Mouse (Mus musculus) E14TG2a.4 (cell line): Measurements from ENCODE around the gene Iqcd.

Experiments used
- CTCF ChIP-seq: conservative IDR thresholded peaks from 2 replicates; pipeline ENCODE4 v1.5.1; 2014; ENCODE audit warnings: low read length
- NANOG ChIP-seq: IDR thresholded peaks from 2 replicates; pipeline ENCODE4 v1.6.1; 2014; ENCODE audit warnings: borderline replicate concordance, low read length, mixed read lengths

DNA sequence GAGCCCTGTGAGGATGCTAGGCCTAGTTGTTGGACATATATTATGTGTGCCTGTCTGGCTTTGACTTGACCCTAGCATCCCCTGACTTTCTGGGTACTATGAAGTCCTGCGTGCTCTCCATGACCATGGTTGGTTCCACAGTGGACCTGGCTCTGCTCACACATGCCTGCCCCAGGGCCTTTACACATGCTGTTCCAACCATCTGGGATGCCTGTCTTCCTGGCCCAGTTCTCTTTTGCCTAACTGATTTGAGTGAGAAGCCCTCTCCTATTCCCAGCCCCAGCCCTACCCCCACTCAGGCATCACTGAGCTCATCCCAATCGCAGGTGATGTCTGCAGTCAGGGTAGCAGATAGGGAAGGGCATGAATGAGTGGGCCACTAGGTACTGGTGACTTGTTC lies 65.1 kb downstream of the Iqcd start:
- no peak for TF ChIP-seq NANOG
- no peak for TF ChIP-seq CTCF
